Mouse (Mus musculus): Measurements from ENCODE around the gene Sesn3. TPM values are rescaled to one million over a fixed set of nuclear protein-coding genes. Genes with fewer than 3 reads are reported as not detected.
"Not testable (repeated sequence)": the region's sequence is repeated elsewhere in the genome, so short reads cannot be mapped to it uniquely, and the experiment has no call there.

Sesn3 gene
- polyA plus RNA-seq, 1 experiment: 4.9 TPM

DNA sequence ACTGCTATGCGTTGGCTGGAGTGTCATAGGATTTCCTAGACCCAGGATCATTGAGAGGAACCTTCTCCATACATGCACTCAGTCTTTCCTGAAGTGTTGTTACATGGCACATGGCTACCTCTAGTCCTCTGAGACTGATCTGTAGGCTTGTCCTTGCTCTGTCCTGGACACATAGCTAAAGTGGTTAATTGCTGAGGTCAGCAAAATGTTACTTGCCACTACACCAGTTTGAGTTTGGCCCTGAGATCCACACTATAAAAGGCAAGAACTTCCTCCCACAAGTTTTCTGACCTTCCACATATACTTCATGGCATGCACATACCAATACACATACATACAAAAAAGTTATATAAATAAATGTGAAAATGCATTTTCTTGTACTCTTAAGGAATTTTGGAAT is 41.8 kb downstream of the Sesn3 start:
- no peaks in the 10 kb centered on the region for H3K36me3 ChIP-seq (ENCODE audit: control insufficient read depth, insufficient read depth)
- no peak overlapping the region for H3ac ChIP-seq (ENCODE audit: control insufficient read depth, insufficient read length, low read depth)
- TF ChIP-seq USF1 (IDR thresholded peaks at IDR 0.05; ENCODE audit: low read depth) (no peak), MYOD1 (IDR thresholded peaks at IDR 0.05; ENCODE audit: control insufficient read depth, insufficient read length, low read depth) (no peak), MYOG (IDR thresholded peaks at IDR 0.05; ENCODE audit: control insufficient read depth, extremely low read depth, insufficient read length) (no peak), FOSL1 (IDR thresholded peaks at IDR 0.05; ENCODE audit: insufficient read depth, low read length, poor library complexity, severe bottlenecking) (no peak), MAX (IDR thresholded peaks at IDR 0.05) (no peak), CTCF (IDR thresholded peaks at IDR 0.05; ENCODE audit: control insufficient read depth, insufficient read depth, insufficient read length) (no peak)
- H3K4me3 ChIP-seq (ENCODE audit: insufficient read depth, poor library complexity, severe bottlenecking): no peak overlapping the region
- H3K79me2 ChIP-seq (ENCODE audit: control insufficient read depth, insufficient read depth): no peaks in the 10 kb centered on the region
- no peaks in the 10 kb centered on the region for H3K27me3 ChIP-seq (ENCODE audit: control insufficient read depth, insufficient read depth, insufficient read length)
- no peaks in the 10 kb centered on the region for H3K79me3 ChIP-seq (ENCODE audit: low read depth)

GRCm38 (mm10) chr9:14335829-14336228 is 61.0 kb downstream of the Sesn3 start:
- no peaks in the 10 kb centered on the region for H3K79me3 ChIP-seq (ENCODE audit: low read depth)
- H3K36me3 ChIP-seq (ENCODE audit: control insufficient read depth, insufficient read depth): no peaks in the 10 kb centered on the region
- H3ac ChIP-seq (ENCODE audit: control insufficient read depth, insufficient read length, low read depth): no peak overlapping the region
- no peak for TF ChIP-seq MYOG (IDR thresholded peaks at IDR 0.05; ENCODE audit: control insufficient read depth, extremely low read depth, insufficient read length)
- TF ChIP-seq CEBPB (IDR thresholded peaks at IDR 0.05; ENCODE audit: low read depth): no peak
- TF ChIP-seq USF1 (IDR thresholded peaks at IDR 0.05; ENCODE audit: low read depth): no peak
- H3K4me3 ChIP-seq (ENCODE audit: insufficient read depth, poor library complexity, severe bottlenecking): no peak overlapping the region
- H3K79me2 ChIP-seq (ENCODE audit: control insufficient read depth, insufficient read depth): no peaks in the 10 kb centered on the region
- no peaks in the 10 kb centered on the region for H3K27me3 ChIP-seq (ENCODE audit: control insufficient read depth, insufficient read depth, insufficient read length)

GRCm38 (mm10) chr9:14336901-14337300 is 62.0 kb downstream of the Sesn3 start:
- no peaks in the 10 kb centered on the region for H3K79me2 ChIP-seq (ENCODE audit: control insufficient read depth, insufficient read depth)
- no peaks in the 10 kb centered on the region for H3K36me3 ChIP-seq (ENCODE audit: control insufficient read depth, insufficient read depth)
- TF ChIP-seq MYOG (IDR thresholded peaks at IDR 0.05; ENCODE audit: control insufficient read depth, extremely low read depth, insufficient read length) (no peak), CEBPB (IDR thresholded peaks at IDR 0.05; ENCODE audit: low read depth) (no peak), CTCF (IDR thresholded peaks at IDR 0.05; ENCODE audit: control insufficient read depth, insufficient read depth, insufficient read length) (no peak), MYOD1 (IDR thresholded peaks at IDR 0.05; ENCODE audit: control insufficient read depth, insufficient read length, low read depth) (no peak), MAX (IDR thresholded peaks at IDR 0.05) (no peak), FOSL1 (IDR thresholded peaks at IDR 0.05; ENCODE audit: insufficient read depth, low read length, poor library complexity, severe bottlenecking) (no peak), USF1 (IDR thresholded peaks at IDR 0.05; ENCODE audit: low read depth) (no peak)
- no peak overlapping the region for H3ac ChIP-seq (ENCODE audit: control insufficient read depth, insufficient read length, low read depth)
- no peaks in the 10 kb centered on the region for H3K27me3 ChIP-seq (ENCODE audit: control insufficient read depth, insufficient read depth, insufficient read length)
- H3K79me3 ChIP-seq (ENCODE audit: low read depth): no peaks in the 10 kb centered on the region
- H3K4me3 ChIP-seq (ENCODE audit: insufficient read depth, poor library complexity, severe bottlenecking): no peak overlapping the region

GRCm38 (mm10) chr9:14338701-14339100 is 63.8 kb downstream of the Sesn3 start:
- TF ChIP-seq FOSL1 (IDR thresholded peaks at IDR 0.05; ENCODE audit: insufficient read depth, low read length, poor library complexity, severe bottlenecking) (no peak), MAX (IDR thresholded peaks at IDR 0.05) (no peak), MYOD1 (IDR thresholded peaks at IDR 0.05; ENCODE audit: control insufficient read depth, insufficient read length, low read depth) (no peak), CTCF (IDR thresholded peaks at IDR 0.05; ENCODE audit: control insufficient read depth, insufficient read depth, insufficient read length) (no peak), USF1 (IDR thresholded peaks at IDR 0.05; ENCODE audit: low read depth) (no peak), MYOG (IDR thresholded peaks at IDR 0.05; ENCODE audit: control insufficient read depth, extremely low read depth, insufficient read length) (no peak), CEBPB (IDR thresholded peaks at IDR 0.05; ENCODE audit: low read depth) (no peak)
- no peaks in the 10 kb centered on the region for H3K36me3 ChIP-seq (ENCODE audit: control insufficient read depth, insufficient read depth)

DNA sequence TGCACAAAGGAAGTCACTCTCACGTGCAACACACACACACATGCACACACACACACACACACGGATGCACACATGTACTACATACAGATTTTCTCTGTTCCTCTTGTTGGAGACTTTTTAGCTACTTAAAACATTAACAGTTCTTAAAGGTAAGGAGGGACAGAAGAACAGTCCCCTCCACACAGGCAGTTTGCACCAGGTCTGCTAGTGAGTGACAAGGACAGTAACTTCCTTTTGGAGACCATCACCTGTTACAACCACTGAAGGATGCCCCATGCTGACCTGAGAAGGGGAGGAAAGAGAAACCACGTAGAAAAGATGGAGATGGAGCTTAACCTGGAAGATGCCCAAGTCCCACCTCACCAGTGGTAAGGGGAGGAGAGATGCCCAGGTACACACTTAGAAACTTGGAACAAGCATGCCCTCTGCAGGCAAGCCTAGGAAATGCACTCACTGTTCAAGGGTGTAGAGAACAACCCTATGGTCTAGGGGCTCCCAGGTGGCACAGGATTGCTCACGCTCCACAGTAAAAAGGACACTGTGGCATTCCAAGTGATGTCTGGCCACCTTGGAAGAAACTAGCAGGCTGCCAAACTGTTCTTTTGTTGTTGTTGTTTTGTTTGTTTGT is 67.3 kb downstream of the Sesn3 start:
- TF ChIP-seq MAX (IDR thresholded peaks at IDR 0.05): no peak
- TF ChIP-seq CEBPB (IDR thresholded peaks at IDR 0.05; ENCODE audit: low read depth): no peak
- TF ChIP-seq CTCF (IDR thresholded peaks at IDR 0.05; ENCODE audit: control insufficient read depth, insufficient read depth, insufficient read length): peak; percentile 76
- TF ChIP-seq MYOG (IDR thresholded peaks at IDR 0.05; ENCODE audit: control insufficient read depth, extremely low read depth, insufficient read length): no peak
- peaks cover 4% of the 10 kb centered on the region for H3K27me3 ChIP-seq (ENCODE audit: control insufficient read depth, insufficient read depth, insufficient read length)
- H3ac ChIP-seq (ENCODE audit: control insufficient read depth, insufficient read length, low read depth): no peak overlapping the region
- H3K4me3 ChIP-seq (ENCODE audit: insufficient read depth, poor library complexity, severe bottlenecking): no peak overlapping the region
- no peaks in the 10 kb centered on the region for H3K79me2 ChIP-seq (ENCODE audit: control insufficient read depth, insufficient read depth)
- no peaks in the 10 kb centered on the region for H3K79me3 ChIP-seq (ENCODE audit: low read depth)
- H3K36me3 ChIP-seq (ENCODE audit: control insufficient read depth, insufficient read depth): no peaks in the 10 kb centered on the region

More at GRCm38 (mm10) chr9:14338701-14339100, 63.8 kb downstream of the Sesn3 start:
- H3K4me3 ChIP-seq (ENCODE audit: insufficient read depth, poor library complexity, severe bottlenecking): no peak overlapping the region
- H3K79me2 ChIP-seq (ENCODE audit: control insufficient read depth, insufficient read depth): no peaks in the 10 kb centered on the region
- no peak overlapping the region for H3ac ChIP-seq (ENCODE audit: control insufficient read depth, insufficient read length, low read depth)
- H3K27me3 ChIP-seq (ENCODE audit: control insufficient read depth, insufficient read depth, insufficient read length): peaks cover 4% of the 10 kb centered on the region
- H3K79me3 ChIP-seq (ENCODE audit: low read depth): no peaks in the 10 kb centered on the region

GRCm38 (mm10) chr9:14345866-14346265 is 71.0 kb downstream of the Sesn3 start:
- not testable (repeated sequence) for H3K4me3 ChIP-seq (ENCODE audit: insufficient read depth, poor library complexity, severe bottlenecking); H3K27me3 ChIP-seq (ENCODE audit: control insufficient read depth, insufficient read depth, insufficient read length); H3K79me2 ChIP-seq (ENCODE audit: control insufficient read depth, insufficient read depth); H3K36me3 ChIP-seq (ENCODE audit: control insufficient read depth, insufficient read depth); H3ac ChIP-seq (ENCODE audit: control insufficient read depth, insufficient read length, low read depth); H3K79me3 ChIP-seq (ENCODE audit: low read depth)

Data from C2C12 (cell line).